14 mouse cellular contexts compared by ENCODE assay signal in the genomic region with DNA sequence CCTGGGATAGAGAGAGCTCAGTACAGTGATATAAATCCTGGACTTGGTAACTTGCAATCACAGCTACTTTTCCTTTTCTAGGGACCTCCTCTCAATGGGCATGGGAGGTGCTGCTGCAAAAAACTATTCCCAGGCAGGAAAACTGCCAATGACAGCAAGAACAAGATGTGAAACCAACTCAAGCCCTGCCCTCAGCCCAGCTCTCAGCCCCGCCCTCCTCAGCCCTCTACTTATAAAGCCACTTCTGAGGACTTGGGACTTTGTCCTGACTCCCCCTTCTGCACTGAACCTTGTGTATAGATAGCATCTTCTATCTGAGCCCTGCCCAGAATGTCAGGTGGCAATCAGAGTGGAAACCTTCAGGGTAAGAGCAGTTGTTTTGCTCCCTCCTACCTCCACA. TPM values are rescaled to one million over a fixed set of nuclear protein-coding genes. Genes with fewer than 3 reads are reported as not detected.
DNase-seq lines count a peak whose midpoint lies in the region; ATAC-seq and TF ChIP-seq lines count a peak whose summit lies in the region.
"Not testable (repeated sequence)": the region's sequence is repeated elsewhere in the genome, so short reads cannot be mapped to it uniquely, and the experiment has no call there.
"Had no signal": no experiment of that assay in that cellular context is flagged by ENCODE, and none has a peak within 500 bp of the region (broad histone marks: within the 10 kb centered on the region; RNA-seq: fewer than 3 reads in every experiment).

Gm11127 (minus strand) TSS at position 10 of the 400 bp plus-strand sequence.

- not testable (repeated sequence) for H3K9me3 ChIP-seq in ES-E14 (ENCODE audit: control insufficient read depth, insufficient read depth, low read depth, low read length); intestine, embryonic 15.5 days; kidney, postnatal 0 days (replicated peaks; ENCODE audit: low read length); megakaryocyte, embryonic 14.5 days; stomach, embryonic 16.5 days (replicated peaks; ENCODE audit: control insufficient read depth, low read length)

- H3K4me3 ChIP-seq in ES-E14 (ENCODE audit: insufficient read depth in 1 of 2, low read depth in 1 of 2, low read length in 2 of 2, poor library complexity in 1 of 2, severe bottlenecking in 1 of 2), result peak within 1 kb of the TSS; percentile 8 to 33; a peak in 3 of 4 replicates
- not testable (repeated sequence) for H3K4me3 ChIP-seq in intestine, embryonic 15.5 days (replicated peaks); kidney, postnatal 0 days (replicated peaks; ENCODE audit: low read depth, low read length); megakaryocyte, embryonic 14.5 days (replicated peaks); stomach, embryonic 16.5 days (replicated peaks; ENCODE audit: low read length)

- DNase-seq in ES-E14 (ENCODE audit: low read depth, low spot score); kidney, postnatal 0 days (ENCODE audit: low spot score): not testable (repeated sequence)
- peak; percentile 30 for DNase-seq in kidney, adult 18-20 months
- peak; percentile 36 for DNase-seq in yolk sac, embryonic 10.5 days (ENCODE audit: low spot score)

- H3K27me3 ChIP-seq in intestine, embryonic 15.5 days (replicated peaks); kidney, postnatal 0 days (ENCODE audit: insufficient read depth, low read length); stomach, embryonic 16.5 days (ENCODE audit: control insufficient read depth, insufficient read depth, low read length): not testable (repeated sequence)
- H3K27me3 ChIP-seq in megakaryocyte, embryonic 14.5 days (replicated peaks), result peaks cover 14% of the 10 kb centered on the region

- WGBS in intestine, embryonic 15.5 days, result 62% methylated on average over 1 of the region's 1 CpGs
- 46% methylated on average over 1 of the region's 1 CpGs for WGBS in kidney, postnatal 0 days
- 56% methylated on average over 1 of the region's 1 CpGs for WGBS in stomach, embryonic 16.5 days

- TF ChIP-seq CTCF in kidney, postnatal 0 days (IDR thresholded peaks at IDR 0.05; ENCODE audit: low read depth), result not testable (repeated sequence)

- ATAC-seq in intestine, embryonic 15.5 days, result peak; percentile 97
- ATAC-seq in kidney, postnatal 0 days (replicated peaks; ENCODE audit: low FRiP score, low read depth), result peak; percentile 36; the same call in 1 of the 2 replicates
- ATAC-seq in stomach, embryonic 16.5 days (ENCODE audit: insufficient read depth, low FRiP score), result peak; percentile 76

- H3K9ac ChIP-seq in ES-E14 (ENCODE audit: insufficient read depth, low read depth, low read length, poor library complexity, severe bottlenecking); intestine, embryonic 15.5 days; kidney, postnatal 0 days (ENCODE audit: low read depth, low read length); stomach, embryonic 16.5 days (ENCODE audit: low read length): not testable (repeated sequence)

- H3K4me2 ChIP-seq in intestine, embryonic 15.5 days (replicated peaks); kidney, postnatal 0 days (ENCODE audit: low read length); stomach, embryonic 16.5 days (ENCODE audit: low read depth, low read length): not testable (repeated sequence)

- H3K36me3 ChIP-seq in ES-E14 (ENCODE audit: control insufficient read depth, insufficient read depth, low read length, poor library complexity, severe bottlenecking); intestine, embryonic 15.5 days; kidney, postnatal 0 days (ENCODE audit: insufficient read depth, low read length); megakaryocyte, embryonic 14.5 days (replicated peaks; ENCODE audit: low read length); stomach, embryonic 16.5 days (ENCODE audit: control insufficient read depth, insufficient read depth, low read length): not testable (repeated sequence)

- in situ Hi-C loops in ES-E14 (cut with MboI; ENCODE audit: low sequenced_read_pairs in 2 of 2, unreplicated experiment in 2 of 2), result not testable (repeated sequence)

- not testable (repeated sequence) for H3K4me1 ChIP-seq in ES-E14 (ENCODE audit: control insufficient read depth in 2 of 2, insufficient read depth in 2 of 2, low read length in 2 of 2, poor library complexity in 1 of 2); intestine, embryonic 15.5 days (replicated peaks); kidney, postnatal 0 days (replicated peaks; ENCODE audit: insufficient read depth, low read length); megakaryocyte, embryonic 14.5 days; stomach, embryonic 16.5 days (ENCODE audit: control insufficient read depth, insufficient read depth, low read length)

- not testable (repeated sequence) for H3K27ac ChIP-seq in ES-E14 (ENCODE audit: insufficient read depth, low read depth, low read length, poor library complexity, severe bottlenecking); intestine, embryonic 15.5 days; kidney, postnatal 0 days; stomach, embryonic 16.5 days (ENCODE audit: low read length)

RNA-seq across cellular contexts. Expression of gene Gm11127, which starts in this region (rescaled TPM):
- 0.37 and 0.54 TPM in 2 replicates for total RNA-seq in ES-E14 (2012; rRNA removed)
- 3.3 and 3.5 TPM in 2 replicates for polyA plus RNA-seq in intestine, embryonic 15.5 days (2015; fragmentation: Nextera tagmentation; extraction: Ambion mirVana)
- polyA plus RNA-seq in kidney, postnatal 0 days (2015; fragmentation: Nextera tagmentation; extraction: Ambion mirVana), result 0.13 and 0.22 TPM in 2 replicates
- 20.5 TPM in 1 of 2 replicates, not detected in the other for polyA plus RNA-seq in megakaryocyte, embryonic 14.5 days (2012; ENCODE audit: insufficient read depth, low replicate concordance)
- 0.85 and 0.89 TPM in 2 replicates for polyA plus RNA-seq in stomach, embryonic 16.5 days (2015; fragmentation: Nextera tagmentation; extraction: Ambion mirVana)
- total RNA-seq: forebrain, postnatal 0 days had no signal
- polyA plus RNA-seq: adrenal gland, adult 2 months; embryonic facial prominence, embryonic 10.5 days; embryonic facial prominence, embryonic 14.5 days; forebrain, embryonic 13.5 days; forebrain, postnatal 0 days; heart, embryonic 12.5 days; hindbrain, embryonic 10.5 days had no signal

Comparison
In these comparisons a context has a peak if more than half of its experiments do, and no peak if none do; other contexts are left out.
1. Peak in ATAC-seq in kidney, postnatal 0 days; RNA of the gene not detected or under 1 TPM.
2. Peak in ATAC-seq in stomach, embryonic 16.5 days; RNA of the gene not detected or under 1 TPM.
3. ATAC-seq: peak in every context shown above with its lines; median percentile 97 in intestine, embryonic 15.5 days; 76 in stomach, embryonic 16.5 days; 36 in kidney, postnatal 0 days.